Mouse (Mus musculus) c-Kit-positive CD71-negative TER-119-negative erythroid progenitor cells, embryonic 14.5 days (primary cell): ENCODE data around the gene Ranbp3.
A peak's percentile ranks its signal among the peaks of the same experiment; 100 is the strongest.

Experiments
- DNase-seq: peaks from one replicate; pipeline ENCODE4 v3.0.0-alpha.2; 2013; ENCODE audit warnings: low read depth

The Ranbp3 gene

DNA sequence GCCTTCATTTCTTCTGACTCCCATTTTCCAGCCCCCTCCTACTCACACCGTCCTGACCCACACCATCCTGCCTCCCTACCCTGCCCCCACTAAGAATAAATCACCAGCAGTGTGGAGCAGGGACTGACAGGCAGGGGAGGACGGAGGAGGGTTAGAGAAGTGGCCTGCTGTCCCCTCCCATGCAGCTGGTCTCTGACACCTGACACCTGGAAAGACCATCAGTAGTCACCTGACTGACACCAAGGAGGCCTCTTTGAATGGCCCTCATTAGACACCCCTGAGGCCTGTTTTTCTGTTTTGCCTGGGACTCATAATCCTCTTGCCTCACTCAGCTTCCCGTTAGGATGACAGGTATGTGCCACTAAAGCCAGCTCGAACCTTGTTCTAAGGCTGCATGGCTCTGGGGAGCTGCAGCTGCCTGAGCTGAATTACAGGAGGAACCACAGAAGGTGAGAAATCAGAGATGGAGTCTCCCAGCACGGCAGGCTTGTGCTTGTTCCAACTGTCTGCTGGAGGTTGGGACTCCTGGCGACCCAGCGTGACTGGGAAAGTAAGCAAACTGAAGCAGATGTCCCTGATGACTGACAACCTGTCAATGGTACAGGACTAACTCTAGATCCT lies 54.0 kb downstream of the Ranbp3 start:
- DNase-seq = no peak

GRCm38 (mm10) chr17:56727659-56728058 lies 54.6 kb downstream of the Ranbp3 start:
- no peak for DNase-seq

GRCm38 (mm10) chr17:56728117-56728516 lies 55.0 kb downstream of the Ranbp3 start:
- DNase-seq = no peak

- no peak for DNase-seq
Measured at GRCm38 (mm10) chr17:56729151-56729550, 56.1 kb downstream of the Ranbp3 start.

- no peak for DNase-seq
Measured at GRCm38 (mm10) chr17:56729656-56730055, 56.6 kb downstream of the Ranbp3 start.

DNA sequence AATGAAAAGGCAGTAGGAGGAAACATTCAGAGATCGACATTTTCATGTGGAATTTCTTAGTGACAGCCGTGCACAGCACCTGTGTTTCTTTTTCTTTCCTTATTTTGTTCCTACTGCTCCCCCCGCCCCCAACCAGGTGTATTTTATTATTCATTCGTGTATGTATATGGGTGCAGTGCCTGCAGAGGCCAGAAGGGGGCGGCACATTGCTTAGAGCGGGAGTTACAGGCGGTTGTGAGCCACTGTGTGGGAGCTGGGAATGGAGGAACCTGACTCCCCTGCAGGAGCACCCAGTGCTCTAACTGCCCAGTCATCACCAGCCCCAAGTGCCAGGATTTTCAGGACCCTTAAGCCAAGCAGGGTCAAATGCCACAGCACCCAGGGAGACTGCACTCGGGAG lies 63.4 kb downstream of the Ranbp3 start:
- no peak for DNase-seq

- no peak for DNase-seq
Measured at GRCm38 (mm10) chr17:56738221-56738620, 65.1 kb downstream of the Ranbp3 start.

DNA sequence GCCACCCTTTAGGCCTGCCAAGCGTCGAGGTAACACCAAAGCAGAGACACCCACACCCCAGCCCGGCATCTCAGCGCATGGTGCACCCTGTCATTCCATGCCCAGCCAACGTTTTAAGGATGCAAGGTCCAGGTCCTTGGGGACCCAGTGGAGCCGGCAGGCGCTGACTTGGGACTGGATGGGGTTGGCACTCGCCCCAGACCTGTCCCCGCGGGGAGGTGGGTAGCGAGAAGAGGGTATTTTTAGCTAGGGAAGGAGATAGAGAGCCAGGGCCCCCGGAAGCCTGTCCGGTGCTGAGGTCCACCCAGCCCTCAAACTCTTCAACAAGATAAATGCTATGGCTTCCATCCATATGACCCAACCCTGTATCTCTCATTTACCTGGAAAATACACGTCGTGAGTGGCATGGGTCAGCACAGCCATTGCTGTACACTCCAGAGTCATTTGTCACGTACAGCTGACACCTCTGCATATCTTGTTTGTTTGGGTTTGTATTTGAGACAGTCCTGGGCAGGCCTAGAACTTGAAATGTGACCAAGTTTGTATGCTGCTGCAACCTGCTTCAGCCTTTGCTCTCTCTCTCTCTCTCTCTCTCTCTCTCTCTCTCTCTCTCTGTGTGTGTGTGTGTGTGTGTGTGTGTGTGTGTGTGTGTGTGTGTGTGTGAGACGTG lies 67.2 kb downstream of the Ranbp3 start:
- no peak for DNase-seq

- no peak for DNase-seq
Measured at GRCm38 (mm10) chr17:56740788-56741160, 67.7 kb downstream of the Ranbp3 start.

GRCm38 (mm10) chr17:56744173-56744572 lies 71.1 kb downstream of the Ranbp3 start:
- no peak for DNase-seq

DNA sequence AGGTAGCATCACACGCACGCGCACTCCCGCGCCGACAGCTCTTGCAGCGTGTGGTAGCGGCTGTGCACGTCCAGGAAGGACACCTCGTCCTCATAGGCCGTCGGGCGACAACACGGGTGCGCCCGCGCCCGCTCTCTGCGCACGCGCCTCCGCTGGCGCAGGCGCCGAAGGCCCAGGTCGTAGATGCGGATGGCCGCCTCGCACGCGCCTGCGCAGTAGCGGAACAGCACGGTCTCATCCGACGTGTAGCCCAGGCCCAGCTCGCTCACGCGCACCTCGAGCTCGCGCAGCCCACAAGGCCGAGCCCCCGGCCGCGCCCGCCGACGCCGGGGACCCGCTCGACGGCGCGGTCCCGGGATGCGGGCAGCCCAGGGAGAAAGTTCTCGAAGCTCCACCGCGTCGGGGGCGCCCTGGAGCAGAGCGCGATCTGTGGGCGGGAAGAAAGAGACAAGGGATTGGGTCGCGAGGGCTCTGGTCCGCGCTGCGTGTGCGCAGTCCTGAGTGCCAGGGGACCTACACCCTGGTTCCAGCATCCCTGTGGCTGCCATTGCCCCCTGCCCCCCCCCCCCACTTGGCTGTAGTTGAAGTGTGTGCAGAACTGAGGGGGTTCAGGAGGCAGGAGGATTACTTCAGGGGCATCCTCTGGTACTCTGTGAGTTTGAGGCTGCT lies 78.4 kb downstream of the Ranbp3 start:
- DNase-seq = no peak

DNA sequence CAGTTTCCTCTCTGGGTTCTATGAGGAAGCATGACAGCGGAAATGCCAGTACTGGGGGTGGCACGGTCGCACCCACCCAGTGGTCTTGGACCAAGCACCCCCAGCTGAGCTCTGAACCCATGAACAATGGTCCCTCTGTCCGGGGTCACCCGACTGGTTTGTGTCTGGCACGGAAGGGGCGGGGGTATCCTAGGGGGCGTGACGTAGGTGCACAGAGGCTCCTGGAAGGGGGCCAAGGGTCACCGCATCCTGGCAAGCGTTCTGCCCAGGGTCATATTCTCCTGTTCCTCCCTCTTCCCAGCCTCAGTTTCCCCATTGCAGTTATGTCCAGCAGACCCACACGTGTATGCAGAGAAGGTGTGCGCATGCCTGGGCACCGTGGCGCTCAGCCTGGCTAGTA lies 80.4 kb downstream of the Ranbp3 start:
- no peak for DNase-seq

DNA sequence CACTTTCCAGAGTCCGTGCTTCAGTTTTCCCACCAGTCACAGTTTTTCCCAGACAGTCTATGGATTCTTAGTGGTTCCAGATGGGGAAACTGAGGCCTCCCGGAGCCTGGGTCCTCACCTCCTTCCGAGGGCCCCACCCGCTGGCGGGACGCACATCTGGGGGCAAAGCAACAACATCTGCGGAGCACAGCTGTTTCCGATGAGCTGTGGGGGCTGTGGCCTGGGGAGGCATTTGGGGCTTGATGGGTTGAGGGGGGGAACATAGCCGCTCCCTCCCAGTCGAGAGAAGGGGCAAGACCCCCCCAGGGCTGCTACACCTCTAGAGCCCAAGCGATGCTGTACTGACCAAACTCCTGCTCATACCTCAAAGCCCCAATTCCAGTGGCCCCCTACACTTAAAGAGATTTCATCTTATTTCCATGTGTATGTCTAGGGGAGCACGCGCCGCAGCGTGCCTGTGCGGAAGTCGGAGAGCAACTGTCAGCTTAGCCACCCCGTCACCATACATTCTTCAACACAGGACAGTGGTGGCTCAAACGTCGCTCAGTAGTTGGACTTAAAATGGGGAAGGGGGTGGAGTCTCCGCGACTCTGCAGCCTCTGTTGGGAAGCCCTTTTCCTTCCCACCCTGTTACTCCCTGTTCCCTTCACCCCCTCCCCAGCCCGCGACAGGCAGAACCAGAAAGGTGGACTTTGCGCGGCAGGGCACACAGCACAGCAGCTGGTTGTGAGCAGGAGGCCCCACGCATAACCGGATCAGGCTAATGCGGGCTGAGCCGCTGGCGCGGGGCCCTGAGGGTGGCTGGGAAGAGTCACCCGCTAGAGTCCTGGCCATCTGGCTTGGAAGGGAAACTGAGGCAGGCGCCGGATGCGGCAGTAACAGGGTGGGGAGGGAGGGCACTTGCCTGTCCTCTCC lies 81.4 kb downstream of the Ranbp3 start:
- DNase-seq = no peak

GRCm38 (mm10) chr17:56756703-56757399 lies 83.8 kb downstream of the Ranbp3 start:
- no peak for DNase-seq

DNA sequence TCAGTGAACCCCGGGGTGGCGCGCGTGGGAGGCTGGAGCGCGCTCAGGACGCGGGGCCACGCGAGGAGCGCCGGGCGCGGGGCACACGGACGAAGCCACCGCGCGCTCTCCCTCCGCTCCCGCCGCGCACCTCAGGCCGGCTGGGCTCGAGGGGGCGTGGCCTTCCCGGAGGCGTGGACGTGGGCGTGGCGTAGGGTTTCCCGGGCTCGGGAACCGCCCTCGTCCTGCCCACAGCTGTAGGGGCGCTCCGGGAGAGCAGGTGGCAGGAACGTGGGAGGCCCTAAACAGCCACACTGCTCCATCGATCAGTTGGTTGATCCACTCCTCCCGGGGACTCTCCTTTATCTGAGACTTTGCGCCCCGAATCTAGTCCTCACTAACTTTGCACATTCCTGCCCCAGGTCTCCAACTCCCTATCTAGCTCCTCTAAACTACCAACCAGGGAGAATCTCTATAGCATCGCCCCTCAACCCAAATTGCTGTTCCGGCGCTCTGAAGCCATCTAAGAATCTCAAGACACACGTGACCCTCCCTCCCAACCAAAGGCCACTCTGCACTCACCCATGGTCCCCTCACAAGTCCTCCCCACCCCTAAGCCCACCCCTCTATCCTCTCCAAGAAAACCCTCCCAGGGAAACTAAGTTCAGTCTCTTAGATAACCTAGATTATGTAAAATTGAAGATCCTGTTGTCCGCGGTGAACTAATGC lies 84.5 kb downstream of the Ranbp3 start, which contains the start of gene Nrtn:
Gene Nrtn (minus strand): TSS at position 115 of the 708 bp plus-strand sequence.
- DNase-seq = peak; percentile 60

GRCm38 (mm10) chr17:56758132-56758531 lies 85.0 kb downstream of the Ranbp3 start:
- peak; percentile 66 for DNase-seq

DNA sequence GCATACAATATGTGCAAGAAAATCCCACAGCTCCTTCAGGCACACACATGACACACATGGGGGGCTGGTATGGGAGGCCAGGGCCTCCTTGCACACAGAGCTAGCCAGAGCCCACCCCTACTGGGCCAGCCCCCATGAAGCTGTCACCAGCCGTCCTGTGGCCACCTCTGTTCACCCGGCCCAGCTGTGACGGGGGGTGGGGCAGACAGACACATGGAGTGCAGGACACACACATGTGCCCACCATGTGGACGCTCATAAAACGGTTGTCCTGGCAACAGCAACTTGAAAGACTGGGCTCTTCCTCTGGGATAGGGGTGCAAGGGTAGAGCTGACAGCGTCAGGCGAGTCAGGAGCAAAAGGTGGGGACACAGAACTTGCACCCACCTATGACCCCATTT lies 86.2 kb downstream of the Ranbp3 start:
- DNase-seq = no peak

DNA sequence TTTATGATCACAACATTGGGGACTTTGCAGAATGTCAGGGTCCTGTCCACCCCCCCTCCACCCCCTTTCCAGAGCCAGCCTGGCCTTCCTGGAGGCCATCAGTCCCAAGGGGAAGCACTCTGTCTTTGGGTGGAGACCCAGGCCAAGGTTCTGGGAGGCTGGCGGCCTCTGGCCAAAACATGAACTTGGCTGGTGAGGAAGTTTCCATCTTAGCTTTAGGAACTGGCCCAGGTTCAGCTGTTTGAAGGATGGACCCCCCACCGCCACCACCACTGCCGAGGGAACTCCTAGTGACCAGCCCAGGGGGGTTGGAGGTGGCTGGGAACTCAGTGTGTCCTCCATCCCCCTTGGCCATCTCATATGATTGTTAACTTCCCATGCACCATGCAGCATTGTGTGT lies 88.0 kb downstream of the Ranbp3 start:
- DNase-seq = no peak
